Mouse (Mus musculus) limb, embryonic 11.5 days (tissue): ENCODE data around the gene Dnmbp. TPM values are rescaled to one million over a fixed set of nuclear protein-coding genes. Genes with fewer than 3 reads are reported as not detected.

Experiments used
- ATAC-seq: fragments of 200-750 bp; cut with Nextera tagmentation; 2 replicates; pipeline ENCODE4 v1.8.0; 2017; ENCODE audit warnings: low read depth; ENCODE audit not compliant: insufficient number of reproducible peaks, low FRiP score, low TSS enrichment
- DNase-seq: peaks from one replicate; pipeline ENCODE4 v3.0.0-alpha.2; 2015; ENCODE audit warnings: low spot score
- H3K27ac ChIP-seq: fragments of 300-500 bp; sonication (generic); replicated peaks from 2 replicates; pipeline ENCODE4 v1.5.1; 2014; ENCODE audit warnings: low read depth, mild to moderate bottlenecking, low read length
- H3K27me3 ChIP-seq: fragments of 300-500 bp; sonication (generic); 2 replicates; pipeline ENCODE4 v1.6.1; 2014; ENCODE audit warnings: mild to moderate bottlenecking, low read length, mixed read lengths; ENCODE audit not compliant: control insufficient read depth, insufficient read depth
- H3K36me3 ChIP-seq: fragments of 300-500 bp; sonication (generic); 2 replicates; pipeline ENCODE4 v1.6.1; 2014; ENCODE audit warnings: mild to moderate bottlenecking, low read length, moderate library complexity, mixed read lengths; ENCODE audit not compliant: control insufficient read depth, insufficient read depth
- H3K4me1 ChIP-seq: fragments of 300-500 bp; sonication (generic); 2 replicates; pipeline ENCODE4 v1.6.1; 2014; ENCODE audit warnings: low read length, mixed read lengths; ENCODE audit not compliant: control insufficient read depth, insufficient read depth
- H3K4me2 ChIP-seq: fragments of 300-500 bp; sonication (generic); 2 replicates; pipeline ENCODE4 v1.6.1; 2014; ENCODE audit warnings: low read depth, mild to moderate bottlenecking, moderate library complexity; ENCODE audit not compliant: severe bottlenecking
- H3K4me3 ChIP-seq: fragments of 300-500 bp; sonication (generic); 2 replicates; pipeline ENCODE4 v1.5.1; 2014; ENCODE audit warnings: low read depth, low read length
- H3K9ac ChIP-seq: fragments of 300-500 bp; sonication (generic); 2 replicates; pipeline ENCODE4 v1.6.1; 2014; ENCODE audit warnings: mild to moderate bottlenecking, low read length
- H3K9me3 ChIP-seq: fragments of 300-500 bp; sonication (generic); 2 replicates; pipeline ENCODE4 v1.6.1; 2016; ENCODE audit warnings: low read length; ENCODE audit not compliant: control insufficient read depth
- WGBS: fragments of 180-500 bp; shearing (Covaris S2); extraction: QIAGEN DNeasy Blood & Tissue Kit; methylation state at CpG from one replicate; pipeline ENCODE4 v1.1.7; 2014; 5-methylcytosine and 5-hydroxymethylcytosine counted together
- polyA plus RNA-seq: library from polyadenylated mRNA; unstranded; fragments of >200 nt; fragmentation: Nextera tagmentation; extraction: Ambion mirVana; gene quantifications from 2 replicates; pipeline ENCODE4 v1.2.1, GENCODE M21; 2014

Gene Dnmbp
- polyA plus RNA-seq, 1 experiment from 2014 or later: 25.1 TPM

GRCm38 (mm10) chr19:43972129-43972528 is 32.1 kb upstream of the Dnmbp start:
- H3K4me2 ChIP-seq: no peak overlapping the region
- no peak for DNase-seq
- ATAC-seq: no peak
- H3K4me1 ChIP-seq: no peaks in the 10 kb centered on the region
- no peaks in the 10 kb centered on the region for H3K36me3 ChIP-seq
- no peaks in the 10 kb centered on the region for H3K27me3 ChIP-seq
- H3K4me3 ChIP-seq: no peak overlapping the region
- no peak overlapping the region for H3K27ac ChIP-seq
- WGBS: 93% methylated on average over 8 of the region's 8 CpGs
- H3K9me3 ChIP-seq: no peaks in the 10 kb centered on the region
- no peak overlapping the region for H3K9ac ChIP-seq

- no peak overlapping the region for H3K9ac ChIP-seq
- DNase-seq (no peak), ATAC-seq (no peak)
- 59% methylated on average over 10 of the region's 11 CpGs for WGBS
- no peaks in the 10 kb centered on the region for H3K27me3 ChIP-seq
- H3K4me2 ChIP-seq: no peak overlapping the region
- H3K9me3 ChIP-seq: no peaks in the 10 kb centered on the region
- H3K4me1 ChIP-seq: no peaks in the 10 kb centered on the region
- H3K27ac ChIP-seq: no peak overlapping the region
- H3K4me3 ChIP-seq: no peak overlapping the region
- no peaks in the 10 kb centered on the region for H3K36me3 ChIP-seq
Observed at GRCm38 (mm10) chr19:43968436-43969026, 28.5 kb upstream of the Dnmbp start.

- no peak overlapping the region for H3K9ac ChIP-seq
- no peaks in the 10 kb centered on the region for H3K27me3 ChIP-seq
- H3K4me3 ChIP-seq: no peak overlapping the region
- H3K4me2 ChIP-seq: no peak overlapping the region
- DNase-seq (no peak), ATAC-seq (no peak)
- no peaks in the 10 kb centered on the region for H3K9me3 ChIP-seq
- WGBS: 75% methylated on average over 2 of the region's 2 CpGs
- no peaks in the 10 kb centered on the region for H3K36me3 ChIP-seq
- no peak overlapping the region for H3K27ac ChIP-seq
- no peaks in the 10 kb centered on the region for H3K4me1 ChIP-seq
Observed at GRCm38 (mm10) chr19:43966481-43966880, 26.5 kb upstream of the Dnmbp start.

- H3K4me3 ChIP-seq: no peak overlapping the region
- H3K4me2 ChIP-seq: no peak overlapping the region
- no peaks in the 10 kb centered on the region for H3K4me1 ChIP-seq
- ATAC-seq (no peak), DNase-seq (no peak)
- no peak overlapping the region for H3K9ac ChIP-seq
- no peaks in the 10 kb centered on the region for H3K36me3 ChIP-seq
- no peak overlapping the region for H3K27ac ChIP-seq
- no peaks in the 10 kb centered on the region for H3K9me3 ChIP-seq
- WGBS: 86% methylated on average over 11 of the region's 11 CpGs
- no peaks in the 10 kb centered on the region for H3K27me3 ChIP-seq
Observed at GRCm38 (mm10) chr19:43965496-43966085, 25.6 kb upstream of the Dnmbp start.

- Histone ChIP-seq H3K27me3 (no peaks in the 10 kb centered on the region), H3K9me3 (no peaks in the 10 kb centered on the region), H3K4me1 (no peaks in the 10 kb centered on the region; the same call in 1 of the 2 replicates), H3K4me3 (no peak overlapping the region), H3K4me2 (no peak overlapping the region), H3K9ac (no peak overlapping the region), H3K36me3 (no peaks in the 10 kb centered on the region), H3K27ac (no peak overlapping the region)
- no peak for ATAC-seq
- no peak for DNase-seq
- WGBS: 72% methylated on average over 9 of the region's 9 CpGs
Observed at GRCm38 (mm10) chr19:43962795-43963194, 22.8 kb upstream of the Dnmbp start.

- no peak overlapping the region for H3K4me3 ChIP-seq
- H3K27ac ChIP-seq: no peak overlapping the region
- DNase-seq: peak; percentile 57
- H3K9me3 ChIP-seq: no peaks in the 10 kb centered on the region
- 79% methylated on average over 2 of the region's 2 CpGs for WGBS
- no peak overlapping the region for H3K4me2 ChIP-seq
- H3K9ac ChIP-seq: no peak overlapping the region
- no peaks in the 10 kb centered on the region for H3K36me3 ChIP-seq
- H3K27me3 ChIP-seq: no peaks in the 10 kb centered on the region
- peaks cover 3% of the 10 kb centered on the region; the same call in 1 of the 2 replicates for H3K4me1 ChIP-seq
- no peak for ATAC-seq
Observed at GRCm38 (mm10) chr19:43961185-43961584, 21.2 kb upstream of the Dnmbp start.

GRCm38 (mm10) chr19:43960014-43960413 is 20.0 kb upstream of the Dnmbp start:
- ATAC-seq (no peak), DNase-seq (no peak)
- no peaks in the 10 kb centered on the region for H3K27me3 ChIP-seq
- H3K36me3 ChIP-seq: no peaks in the 10 kb centered on the region
- H3K9ac ChIP-seq: no peak overlapping the region
- H3K4me1 ChIP-seq: peaks cover 3% of the 10 kb centered on the region; the same call in 1 of the 2 replicates
- H3K4me2 ChIP-seq: no peak overlapping the region
- no peaks in the 10 kb centered on the region for H3K9me3 ChIP-seq
- 87% methylated on average over 11 of the region's 11 CpGs for WGBS
- H3K4me3 ChIP-seq: no peak overlapping the region
- H3K27ac ChIP-seq: no peak overlapping the region

GRCm38 (mm10) chr19:43959162-43959561 is 19.2 kb upstream of the Dnmbp start:
- Histone ChIP-seq H3K4me2 (no peak overlapping the region), H3K27ac (no peak overlapping the region), H3K9ac (no peak overlapping the region), H3K9me3 (no peaks in the 10 kb centered on the region), H3K4me3 (no peak overlapping the region), H3K4me1 (peaks cover 3% of the 10 kb centered on the region; the same call in 1 of the 2 replicates), H3K27me3 (no peaks in the 10 kb centered on the region), H3K36me3 (no peaks in the 10 kb centered on the region)
- 0 out of 2 replicates have a peak, but pooled peaks have one; percentile 70 for ATAC-seq
- peak; percentile 86 for DNase-seq
- WGBS: 20% methylated on average over 2 of the region's 2 CpGs
